Mouse (Mus musculus) MEL (cell line): Measurements from ENCODE around the gene Rexo1. TPM values are rescaled to one million over a fixed set of nuclear protein-coding genes. Genes with fewer than 3 reads are reported as not detected.

Experiments used
- DNase-seq: peaks from one replicate; pipeline ENCODE4 v3.0.0; 2011; ENCODE audit warnings: low read depth, low spot score
- H3K27ac ChIP-seq: 2 replicates; pipeline ENCODE4 v1.5.1; 2012; ENCODE audit warnings: low read depth, mild to moderate bottlenecking, control low read depth, low read length, moderate library complexity; ENCODE audit not compliant: control insufficient read depth
- H3K27me3 ChIP-seq, 2 experiments: fragments of 150-350 bp in 1 of 2; sonication (generic) in 1 of 2; 2 replicates each; pipeline ENCODE4 v1.6.1; 2012; ENCODE audit warnings: low read length in 2 of 2, mild to moderate bottlenecking in 2 of 2, improper control_type of control experiment in 1 of 2, moderate library complexity in 1 of 2; ENCODE audit not compliant: insufficient read depth in 2 of 2, control insufficient read depth in 1 of 2
- H3K36me3 ChIP-seq, 2 experiments: 2 replicates each; pipeline ENCODE4 v1.6.1; 2012 to 2014; ENCODE audit warnings: low read length in 2 of 2, improper control_type of control experiment in 1 of 2, inconsistent platforms in 1 of 2, mild to moderate bottlenecking in 1 of 2; ENCODE audit not compliant: insufficient read depth in 2 of 2, control insufficient read depth in 1 of 2
- H3K4me1 ChIP-seq, 2 experiments: fragments of 150-350 bp in 1 of 2; sonication (generic) in 1 of 2; 2 replicates each; pipeline ENCODE4 v1.6.1; 2012; ENCODE audit warnings: low read length in 2 of 2, improper control_type of control experiment in 1 of 2, mild to moderate bottlenecking in 1 of 2; ENCODE audit not compliant: insufficient read depth in 2 of 2, control insufficient read depth in 1 of 2
- H3K4me3 ChIP-seq, 2 experiments: fragments of 150-350 bp in 1 of 2; sonication (generic) in 1 of 2; 2 replicates each; pipeline ENCODE4 v1.5.1; 2012; ENCODE audit warnings: low read depth in 2 of 2, low read length in 2 of 2, mild to moderate bottlenecking in 2 of 2, moderate library complexity in 2 of 2, control low read depth in 1 of 2, improper control_type of control experiment in 1 of 2; ENCODE audit not compliant: control insufficient read depth in 1 of 2, insufficient read depth in 1 of 2
- H3K79me2 ChIP-seq: 2 replicates; pipeline ENCODE4 v1.6.1; 2012; ENCODE audit warnings: mild to moderate bottlenecking, low read length, moderate library complexity; ENCODE audit not compliant: control insufficient read depth, poor library complexity, insufficient read depth
- H3K9ac ChIP-seq: 2 replicates; pipeline ENCODE4 v1.6.1; 2012; ENCODE audit warnings: low read depth, mild to moderate bottlenecking, control low read depth, low read length, moderate library complexity; ENCODE audit not compliant: control insufficient read depth, poor library complexity, severe bottlenecking
- H3K9me3 ChIP-seq: fragments of 150-350 bp; sonication (generic); replicated peaks from 2 replicates; pipeline ENCODE4 v1.6.1; 2012; ENCODE audit warnings: mild to moderate bottlenecking, low read length, improper control_type of control experiment, moderate library complexity; ENCODE audit not compliant: insufficient read depth
- CHD1 ChIP-seq: IDR thresholded peaks from 2 replicates; pipeline ENCODE4 v1.6.1; 2012; ENCODE audit warnings: low read depth, mild to moderate bottlenecking, inconsistent platforms, low read length, improper control_type of control experiment
- CHD2 ChIP-seq: IDR thresholded peaks from 2 replicates; pipeline ENCODE4 v1.6.1; 2011; ENCODE audit warnings: low read length, improper control_type of control experiment
- CTCF ChIP-seq, 3 experiments: IDR thresholded peaks in 2 of 3; conservative IDR thresholded peaks in 1 of 3; 2 replicates each; pipeline ENCODE4 v1.5.1; 2011 to 2012; ENCODE audit warnings: low read length in 3 of 3, low read depth in 2 of 3, mild to moderate bottlenecking in 2 of 3, improper control_type of control experiment in 1 of 3, inconsistent platforms in 1 of 3, mixed read lengths in 1 of 3, moderate library complexity in 1 of 3; ENCODE audit not compliant: control insufficient read depth in 1 of 3, insufficient read depth in 1 of 3, poor library complexity in 1 of 3, severe bottlenecking in 1 of 3
- E2F4 ChIP-seq: IDR thresholded peaks from 2 replicates; pipeline ENCODE4 v1.6.1; 2011; ENCODE audit warnings: low read depth, low read length, improper control_type of control experiment, borderline replicate concordance
- EP300 ChIP-seq, 2 experiments: IDR thresholded peaks; 2 replicates each; pipeline ENCODE4 v1.6.1; 2011; ENCODE audit warnings: improper control_type of control experiment in 2 of 2, low read length in 2 of 2, low read depth in 1 of 2, mild to moderate bottlenecking in 1 of 2
- ETS1 ChIP-seq: IDR thresholded peaks from 2 replicates; pipeline ENCODE4 v1.6.1; 2012; ENCODE audit warnings: low read depth, mild to moderate bottlenecking, inconsistent platforms, low read length, improper control_type of control experiment, moderate library complexity
- GATA1 ChIP-seq: IDR thresholded peaks from 2 replicates; pipeline ENCODE4 v1.6.1; 2011; ENCODE audit warnings: low read depth, low read length, improper control_type of control experiment
- HCFC1 ChIP-seq: IDR thresholded peaks from 2 replicates; pipeline ENCODE4 v1.6.1; 2012; ENCODE audit warnings: low read depth, mild to moderate bottlenecking, inconsistent platforms, low read length, improper control_type of control experiment, moderate library complexity
- JUND ChIP-seq: IDR thresholded peaks from 2 replicates; pipeline ENCODE4 v1.6.1; 2011; ENCODE audit warnings: low read depth, mild to moderate bottlenecking, improper control_type of control experiment, low read length
- KAT2A ChIP-seq: conservative IDR thresholded peaks from 2 replicates; pipeline ENCODE4 v1.6.1; 2012; ENCODE audit warnings: low read depth, low read length, improper control_type of control experiment, inconsistent platforms
- MAFK ChIP-seq: IDR thresholded peaks from 2 replicates; pipeline ENCODE4 v1.6.1; 2011; ENCODE audit warnings: low read depth, mild to moderate bottlenecking, low read length, improper control_type of control experiment, borderline replicate concordance
- MAX ChIP-seq: IDR thresholded peaks from 2 replicates; pipeline ENCODE4 v1.6.1; 2011; ENCODE audit warnings: low read length, improper control_type of control experiment
- MAZ ChIP-seq: IDR thresholded peaks from 2 replicates; pipeline ENCODE4 v1.6.1; 2012; ENCODE audit warnings: low read depth, mild to moderate bottlenecking, inconsistent platforms, low read length, improper control_type of control experiment
- MXI1 ChIP-seq: IDR thresholded peaks from 2 replicates; pipeline ENCODE4 v1.6.1; 2011; ENCODE audit warnings: mild to moderate bottlenecking, low read depth, low read length, improper control_type of control experiment
- MYB ChIP-seq: IDR thresholded peaks from 2 replicates; pipeline ENCODE4 v1.6.1; 2011; ENCODE audit warnings: mild to moderate bottlenecking, low read depth, low read length, improper control_type of control experiment
- MYC ChIP-seq: IDR thresholded peaks from 2 replicates; pipeline ENCODE4 v1.6.1; 2011; ENCODE audit warnings: low read depth, mild to moderate bottlenecking, low read length, improper control_type of control experiment, moderate library complexity
- NELFE ChIP-seq: IDR thresholded peaks from 2 replicates; pipeline ENCODE4 v1.6.1; 2011; ENCODE audit warnings: low read depth, low read length, improper control_type of control experiment
- NRF1 ChIP-seq: IDR thresholded peaks from 2 replicates; pipeline ENCODE4 v1.6.1; 2014; ENCODE audit warnings: low read depth, mild to moderate bottlenecking, inconsistent platforms, low read length, improper control_type of control experiment, moderate library complexity; ENCODE audit not compliant: poor library complexity, insufficient read depth, severe bottlenecking
- POLR2A ChIP-seq, 2 experiments: IDR thresholded peaks; 2 replicates each; pipeline ENCODE4 v1.6.1; 2011 to 2012; ENCODE audit warnings: low read length in 2 of 2, mild to moderate bottlenecking in 2 of 2, control low read depth in 1 of 2, improper control_type of control experiment in 1 of 2, low read depth in 1 of 2, moderate library complexity in 1 of 2; ENCODE audit not compliant: control insufficient read depth in 1 of 2, insufficient read depth in 1 of 2, poor library complexity in 1 of 2
- POLR2AphosphoS2 ChIP-seq: IDR thresholded peaks from 2 replicates; pipeline ENCODE4 v1.6.1; 2011; ENCODE audit warnings: low read length, improper control_type of control experiment
- RAD21 ChIP-seq: IDR thresholded peaks from 2 replicates; pipeline ENCODE4 v1.6.1; 2011; ENCODE audit warnings: mild to moderate bottlenecking, low read depth, low read length, improper control_type of control experiment
- RCOR1 ChIP-seq: IDR thresholded peaks from 2 replicates; pipeline ENCODE4 v1.6.1; 2012; ENCODE audit warnings: low read depth, mild to moderate bottlenecking, inconsistent platforms, low read length, improper control_type of control experiment
- SIN3A ChIP-seq: IDR thresholded peaks from 2 replicates; pipeline ENCODE4 v1.6.1; 2012; ENCODE audit warnings: low read length, improper control_type of control experiment, inconsistent platforms
- SMC3 ChIP-seq: IDR thresholded peaks from 2 replicates; pipeline ENCODE4 v1.6.1; 2011; ENCODE audit warnings: low read depth, low read length, improper control_type of control experiment
- TBP ChIP-seq: IDR thresholded peaks from 2 replicates; pipeline ENCODE4 v1.8.0; 2011; ENCODE audit warnings: low read depth, low read length, improper control_type of control experiment
- UBTF ChIP-seq: IDR thresholded peaks from 2 replicates; pipeline ENCODE4 v1.6.1; 2012; ENCODE audit warnings: low read depth, mild to moderate bottlenecking, inconsistent platforms, low read length, improper control_type of control experiment, moderate library complexity, borderline replicate concordance; ENCODE audit not compliant: insufficient read depth
- USF1 ChIP-seq: IDR thresholded peaks from 2 replicates; pipeline ENCODE4 v1.6.1; 2014; ENCODE audit warnings: low read depth, mild to moderate bottlenecking, inconsistent platforms, low read length, improper control_type of control experiment, moderate library complexity
- USF2 ChIP-seq, 2 experiments: IDR thresholded peaks; 2 replicates each; pipeline ENCODE4 v1.6.1; 2011 to 2012; ENCODE audit warnings: improper control_type of control experiment in 2 of 2, low read length in 2 of 2, borderline replicate concordance in 1 of 2, inconsistent platforms in 1 of 2, low read depth in 1 of 2, mild to moderate bottlenecking in 1 of 2; ENCODE audit not compliant: insufficient read depth in 1 of 2
- ZC3H11A ChIP-seq: IDR thresholded peaks from 2 replicates; pipeline ENCODE4 v1.6.1; 2012; ENCODE audit warnings: low read depth, mild to moderate bottlenecking, inconsistent platforms, low read length, improper control_type of control experiment
- ZKSCAN1 ChIP-seq: IDR thresholded peaks from 2 replicates; pipeline ENCODE4 v1.6.1; 2012; ENCODE audit warnings: low read depth, mild to moderate bottlenecking, inconsistent platforms, low read length, improper control_type of control experiment, moderate library complexity
- polyA plus RNA-seq, 2 experiments: library from polyadenylated mRNA; stranded (reverse) in 1 of 2; unstranded in 1 of 2; fragments of >175 nt in 1 of 2; fragments of >200 nt in 1 of 2; gene quantifications; 2 replicates each; pipeline versions ENCODE4 v1.2.1 to v1.2.4; 2012; ENCODE audit warnings: low replicate concordance in 2 of 2, low read depth in 1 of 2; ENCODE audit not compliant: insufficient read length in 2 of 2, insufficient read depth in 1 of 2, missing spikeins in 1 of 2
- total RNA-seq: library from RNA; depleted of rRNA; stranded (reverse); fragments of 300-350 nt; gene quantifications from 2 replicates; pipeline ENCODE4 v1.2.3, GENCODE M21; 2012

Gene Rexo1
- total and polyA plus RNA-seq, 3 experiments = 14.7 to 54.6 TPM; not detected in 1

DNA sequence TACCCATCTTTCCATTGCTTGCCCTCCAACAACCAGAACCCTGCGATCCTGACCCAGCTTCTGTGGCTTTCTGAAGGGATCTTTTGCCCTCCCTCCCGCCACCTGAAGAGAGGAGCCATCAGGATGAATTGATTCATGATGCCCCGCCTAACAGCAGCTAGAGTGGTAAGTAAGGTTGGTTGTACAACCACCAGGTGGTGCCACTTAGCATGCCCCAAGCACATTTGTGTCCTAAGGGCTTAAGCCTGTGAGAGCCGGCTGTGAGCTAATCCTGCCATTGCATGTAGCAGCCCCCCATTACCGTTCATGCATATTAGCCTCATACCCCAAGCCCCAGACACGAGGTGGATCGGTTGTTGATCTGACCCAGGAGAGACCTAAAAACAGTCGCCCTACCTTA, 17.6 kb upstream of the Rexo1 start:
- H3K27me3 ChIP-seq = no peaks in the 10 kb centered on the region
- peaks cover 8 to 24% of the 10 kb centered on the region in 2 experiments; a peak in 3 of 4 replicates for H3K4me1 ChIP-seq
- peaks cover 34% of the 10 kb centered on the region for H3K79me2 ChIP-seq
- peak overlapping the region; percentile 95 for H3K27ac ChIP-seq
- no peaks in the 10 kb centered on the region for H3K9me3 ChIP-seq
- peak overlapping the region; percentile 88 for H3K9ac ChIP-seq
- peak; percentile 96 for DNase-seq
- peaks cover 0 to 18% of the 10 kb centered on the region in 2 experiments; a peak in 2 of 4 replicates for H3K36me3 ChIP-seq
- TF ChIP-seq MAZ = peak; percentile 68; the same call in 1 of the 2 replicates
- TF ChIP-seq NRF1 = no peak
- peak; percentile 68 to 89 (median 68) for TF ChIP-seq CTCF (IDR thresholded peaks at IDR 0.05 in 2 of 3, conservative IDR thresholded peaks at IDR 0.05 in 1 of 3; ENCODE audit: control insufficient read depth in 1 of 3, insufficient read depth in 1 of 3, low read depth in 2 of 3, low read length in 3 of 3, poor library complexity in 1 of 3, severe bottlenecking in 1 of 3)
- peak; percentile 90 for TF ChIP-seq SMC3
- TF ChIP-seq KAT2A = no peak
- TF ChIP-seq RCOR1 = no peak
- TF ChIP-seq MAX = peak; percentile 60; the same call in 1 of the 2 replicates
- peak; percentile 56 for TF ChIP-seq RAD21
- TF ChIP-seq SIN3A = no peak; the same call in 1 of the 2 replicates
- TF ChIP-seq MYC = 0 out of 2 replicates have a peak, but pooled peaks have one; percentile 62
- no peak for TF ChIP-seq USF1
- no peak for TF ChIP-seq USF2 (IDR thresholded peaks at IDR 0.05; ENCODE audit: borderline replicate concordance in 1 of 2, insufficient read depth in 1 of 2, low read depth in 1 of 2, low read length in 2 of 2)
- TF ChIP-seq NELFE = peak; percentile 41; the same call in 1 of the 2 replicates
- TF ChIP-seq POLR2AphosphoS2 = no peak
- peak; percentile 85 for TF ChIP-seq MXI1
- TF ChIP-seq TBP = peak; percentile 51; the same call in 1 of the 2 replicates
- 0 out of 2 replicates have a peak, but pooled peaks have one; percentile 7 for TF ChIP-seq ETS1
- peak; percentile 37; the same call in 1 of the 2 replicates for TF ChIP-seq ZC3H11A
- H3K4me3 ChIP-seq = peak overlapping the region; percentile 55 to 66

DNA sequence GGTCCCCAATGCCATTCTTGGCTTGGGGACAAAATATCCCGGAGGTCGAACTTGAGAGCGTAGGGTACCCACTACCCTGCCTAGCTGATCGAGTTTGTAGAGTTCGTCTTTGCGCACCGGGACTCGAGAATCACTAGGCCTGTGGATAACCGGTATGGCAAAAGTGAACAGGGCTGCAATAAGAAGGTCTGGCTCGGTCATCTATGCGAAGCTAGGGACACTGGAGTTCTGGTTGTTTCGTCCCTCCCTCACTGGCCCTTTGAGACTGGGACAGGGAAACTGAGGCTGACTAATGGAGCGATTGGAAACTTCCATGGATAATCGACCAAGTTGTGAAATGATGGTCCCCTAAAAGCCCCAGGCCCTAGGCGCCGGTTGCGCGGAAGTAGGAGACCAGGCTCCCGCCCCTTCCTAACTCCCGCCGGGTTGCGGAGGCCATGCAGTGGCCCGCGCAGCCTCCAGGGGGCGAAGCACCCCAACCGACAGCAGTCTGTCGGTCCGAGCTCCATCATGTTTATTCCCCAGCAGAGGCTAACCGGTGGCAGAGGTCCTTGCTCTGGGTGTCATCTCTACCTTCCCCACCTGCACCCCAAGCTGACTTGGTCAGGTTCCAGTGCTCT, 16.9 kb upstream of the Rexo1 start:
- peak overlapping the region; percentile 54 to 55 for H3K4me3 ChIP-seq
- peaks cover 41% of the 10 kb centered on the region for H3K79me2 ChIP-seq
- peak overlapping the region; percentile 88 for H3K9ac ChIP-seq
- peaks cover 10 to 30% of the 10 kb centered on the region in 2 experiments; a peak in 3 of 4 replicates for H3K4me1 ChIP-seq
- H3K9me3 ChIP-seq = no peaks in the 10 kb centered on the region
- peak overlapping the region; percentile 95 for H3K27ac ChIP-seq
- H3K36me3 ChIP-seq = peaks cover 0 to 24% of the 10 kb centered on the region in 2 experiments; a peak in 2 of 4 replicates
- no peaks in the 10 kb centered on the region for H3K27me3 ChIP-seq
- peak; percentile 94 for DNase-seq
- peak; percentile 10; the same call in 1 of the 2 replicates for TF ChIP-seq MYC
- TF ChIP-seq TBP = no peak
- TF ChIP-seq EP300 (IDR thresholded peaks at IDR 0.05; ENCODE audit: low read depth in 1 of 2, low read length in 2 of 2) = no peak
- TF ChIP-seq HCFC1 = peak; percentile 47; the same call in 1 of the 2 replicates
- TF ChIP-seq CHD2 = no peak
- no peak for TF ChIP-seq MAFK
- TF ChIP-seq NELFE = peak; percentile 54
- TF ChIP-seq UBTF = 0 out of 2 replicates have a peak, but pooled peaks have one; percentile 63
- no peak for TF ChIP-seq USF1
- no peak for TF ChIP-seq GATA1
- TF ChIP-seq JUND = no peak
- no peak for TF ChIP-seq E2F4
- TF ChIP-seq ETS1 = peak; percentile 20; the same call in 1 of the 2 replicates
- no peak for TF ChIP-seq ZKSCAN1
- TF ChIP-seq MYB = no peak
- TF ChIP-seq POLR2A (IDR thresholded peaks at IDR 0.05; ENCODE audit: control insufficient read depth in 1 of 2, insufficient read depth in 1 of 2, low read depth in 1 of 2, low read length in 2 of 2, poor library complexity in 1 of 2) = peak; percentile 51 to 65; a peak in 2 of 4 replicates
- no peak for TF ChIP-seq USF2 (IDR thresholded peaks at IDR 0.05; ENCODE audit: borderline replicate concordance in 1 of 2, insufficient read depth in 1 of 2, low read depth in 1 of 2, low read length in 2 of 2)
- no peak for TF ChIP-seq CHD1
